Mouse (Mus musculus): ENCODE measurements around the gene Lce1h.

The Lce1h gene

DNA sequence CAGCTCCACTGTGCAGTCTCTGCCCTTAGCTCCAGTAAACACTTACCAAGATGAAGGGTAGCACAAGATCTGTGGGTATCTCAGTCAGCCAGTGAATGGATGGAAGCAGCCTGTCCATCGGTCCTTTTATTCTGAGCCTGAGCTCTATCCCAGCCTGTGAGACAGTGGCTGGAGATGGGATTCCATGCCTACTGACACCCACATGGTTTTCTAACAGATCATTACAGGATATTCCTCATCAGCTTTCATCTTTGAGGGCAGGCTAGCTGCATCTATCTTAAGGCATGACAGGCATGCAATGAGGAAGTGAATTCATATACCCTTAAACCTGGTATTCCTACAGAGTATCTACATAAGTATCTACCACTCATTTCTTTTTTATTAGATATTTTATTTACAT is at the start of gene Lce1h:
Lce1h (minus strand) TSS at position 101 of the 400 bp plus-strand sequence.
- no peak for DNase-seq (ENCODE audit: low spot score)

DNA sequence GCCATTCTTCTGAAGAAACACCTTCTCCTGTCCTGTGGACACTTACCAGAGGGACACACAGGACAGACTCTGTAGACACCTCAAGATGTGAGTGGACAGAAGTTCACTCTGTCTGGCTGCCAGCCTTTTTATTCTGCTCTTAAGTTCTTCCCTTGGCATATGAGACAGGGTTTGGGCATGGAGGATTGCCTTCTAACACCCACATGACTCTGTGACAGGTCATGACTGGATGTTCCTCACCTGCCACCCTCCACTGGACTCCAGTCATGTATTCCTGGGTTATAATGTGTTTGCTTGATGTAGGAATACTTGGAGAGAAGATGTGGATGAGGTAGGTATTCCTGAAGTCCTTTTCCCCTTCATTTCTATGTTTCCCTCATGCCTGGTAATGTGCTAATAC is 42.9 kb upstream of the Lce1h start, which contains the start of gene Lce1k:
Lce1k (minus strand) TSS at position 101 of the 400 bp plus-strand sequence.
- no peak for DNase-seq (ENCODE audit: low spot score)

DNA sequence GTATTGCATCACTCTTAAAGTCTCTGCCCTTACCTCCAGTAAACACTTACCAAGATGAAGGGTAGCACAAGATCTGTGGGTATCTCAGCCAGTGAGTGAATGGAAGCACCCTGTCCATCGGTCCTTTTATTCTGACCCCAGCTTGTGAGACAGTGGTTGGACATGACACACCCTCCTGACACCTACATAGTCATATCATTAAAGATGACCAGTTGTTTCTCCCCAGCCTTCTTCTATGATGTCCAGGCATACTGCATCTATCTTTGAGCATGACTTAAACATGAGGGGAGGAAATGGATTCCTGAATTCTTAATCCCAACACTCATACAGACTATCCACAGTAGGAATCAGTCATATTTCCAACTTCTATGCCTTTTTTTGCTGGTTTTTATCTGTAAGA is 25.5 kb upstream of the Lce1h start, which contains the start of gene Lce1j:
Lce1j (minus strand) TSS at position 101 of the 400 bp plus-strand sequence.
- no peak for DNase-seq (ENCODE audit: low spot score)

DNA sequence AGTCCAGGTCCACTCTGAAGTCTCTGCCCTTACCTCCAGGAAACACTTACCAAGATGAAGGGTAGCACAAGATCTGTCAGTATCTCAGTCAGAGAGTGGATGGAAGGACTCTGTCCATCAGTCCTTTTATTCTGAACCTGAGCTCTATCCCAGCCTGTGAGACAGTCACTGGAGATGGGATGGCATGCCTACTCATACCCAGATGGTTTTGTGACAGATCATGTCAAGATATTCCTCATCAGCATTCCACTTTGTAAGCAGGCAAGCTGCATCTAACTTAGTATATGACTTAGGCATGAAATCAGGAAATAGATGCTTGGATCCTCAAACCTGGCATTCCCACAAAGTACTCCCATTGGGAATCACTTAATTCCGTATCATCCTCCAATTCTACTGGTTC is 13.9 kb upstream of the Lce1h start, which contains the start of gene Lce1i:
Lce1i (minus strand) TSS at position 101 of the 400 bp plus-strand sequence.
- DNase-seq (ENCODE audit: low spot score): no peak

- no peak for DNase-seq (ENCODE audit: low spot score)
Observed at GRCm38 (mm10) chr3:92771573-92771972, 6.7 kb upstream of the Lce1h start.

DNA sequence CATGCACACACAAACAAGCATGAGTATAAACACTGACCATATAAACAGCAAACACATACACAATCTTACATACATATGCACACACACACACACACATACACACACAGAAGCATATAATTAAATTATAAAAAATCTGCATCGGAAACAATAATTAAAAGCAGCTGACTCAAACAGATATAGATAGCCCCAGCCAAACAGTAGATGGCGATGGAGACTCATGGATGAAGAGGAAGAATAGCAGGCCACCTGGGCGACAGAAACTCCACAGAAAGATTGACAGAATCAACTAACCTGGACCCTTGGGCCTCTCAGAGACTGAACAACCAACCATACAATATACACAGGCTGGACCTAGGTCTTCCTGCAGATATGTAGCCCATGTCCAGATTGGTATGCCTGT is 11.7 kb downstream of the Lce1h start:
- DNase-seq (ENCODE audit: low spot score): no peak

- no peak for DNase-seq (ENCODE audit: low spot score)
Observed at GRCm38 (mm10) chr3:92752238-92752637, 12.6 kb downstream of the Lce1h start, which contains the start of gene Lce1g. Gene Lce1g (minus strand): TSS chr3:92752338.

- no peak for DNase-seq (ENCODE audit: low spot score)
Observed at GRCm38 (mm10) chr3:92738996-92739395, 25.9 kb downstream of the Lce1h start, which contains the start of gene Gm38119. Gene Gm38119 (minus strand): TSS chr3:92739096.

GRCm38 (mm10) chr3:92722631-92723030 is 42.2 kb downstream of the Lce1h start:
- no peak for DNase-seq (ENCODE audit: low spot score)

DNA sequence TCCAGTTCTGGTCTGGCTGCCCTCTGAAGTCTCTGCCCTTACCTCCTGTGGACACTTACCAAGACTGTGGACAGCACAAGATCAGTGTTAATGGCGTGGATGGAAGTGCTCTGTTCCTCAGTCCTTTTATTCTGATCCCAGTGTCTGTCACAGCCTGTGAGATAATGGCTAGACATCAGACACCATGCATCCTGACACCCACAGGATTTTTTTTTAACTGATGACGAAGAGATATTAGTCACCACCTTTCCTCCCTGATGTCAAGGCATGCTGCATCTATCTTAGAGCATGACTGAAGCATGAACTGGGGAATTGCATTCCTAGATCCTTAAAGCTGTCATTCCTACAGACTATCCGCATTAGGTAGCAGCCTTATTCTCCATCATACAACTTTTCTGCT is 44.6 kb downstream of the Lce1h start, which contains the start of gene Lce1f:
Lce1f (minus strand) TSS at position 101 of the 400 bp plus-strand sequence.
- DNase-seq (ENCODE audit: low spot score): no peak

- no peak for DNase-seq (ENCODE audit: low spot score)
Observed at GRCm38 (mm10) chr3:92715122-92715521, 49.7 kb downstream of the Lce1h start.
